Mouse (Mus musculus) heart, embryonic 13.5 days (tissue): ENCODE measurements around the gene Sertad1. TPM values are rescaled to one million over a fixed set of nuclear protein-coding genes. Genes with fewer than 3 reads are reported as not detected.

Experiments used
- ATAC-seq: fragments of 200-750 bp; cut with Nextera tagmentation; 2 replicates; pipeline ENCODE4 v1.8.0; 2017; ENCODE audit warnings: moderate TSS enrichment; ENCODE audit not compliant: insufficient number of reproducible peaks, low FRiP score, low TSS enrichment; ENCODE audit errors: extremely low read depth
- H3K27ac ChIP-seq: fragments of 300-500 bp; sonication (generic); replicated peaks from 2 replicates; pipeline ENCODE4 v1.5.1; 2015; ENCODE audit warnings: moderate library complexity, mild to moderate bottlenecking, inconsistent platforms
- H3K27me3 ChIP-seq: fragments of 300-500 bp; sonication (generic); replicated peaks from 2 replicates; pipeline ENCODE4 v1.6.1; 2015; ENCODE audit warnings: mild to moderate bottlenecking, inconsistent platforms
- H3K36me3 ChIP-seq: fragments of 300-500 bp; sonication (generic); 2 replicates; pipeline ENCODE4 v1.6.1; 2015; ENCODE audit warnings: mild to moderate bottlenecking, inconsistent platforms
- H3K4me1 ChIP-seq: fragments of 300-500 bp; sonication (generic); 2 replicates; pipeline ENCODE4 v1.6.1; 2015; ENCODE audit warnings: inconsistent platforms
- H3K4me2 ChIP-seq: fragments of 300-500 bp; sonication (generic); 2 replicates; pipeline ENCODE4 v1.6.1; 2015; ENCODE audit warnings: inconsistent platforms, mild to moderate bottlenecking, moderate library complexity
- H3K4me3 ChIP-seq: fragments of 300-500 bp; sonication (generic); 2 replicates; pipeline ENCODE4 v1.5.1; 2015; ENCODE audit warnings: moderate library complexity, mild to moderate bottlenecking, inconsistent platforms
- H3K9ac ChIP-seq: fragments of 300-500 bp; sonication (generic); 2 replicates; pipeline ENCODE4 v1.6.1; 2015; ENCODE audit warnings: inconsistent platforms, mild to moderate bottlenecking, moderate library complexity
- H3K9me3 ChIP-seq: fragments of 300-500 bp; sonication (generic); 2 replicates; pipeline ENCODE4 v1.6.1; 2016; ENCODE audit warnings: inconsistent platforms
- WGBS: fragments of 180-500 bp; shearing (Covaris S2); methylation state at CpG from one replicate; pipeline ENCODE4 v1.1.7; 2015; ENCODE audit warnings: mixed read lengths; 5-methylcytosine and 5-hydroxymethylcytosine counted together
- polyA plus RNA-seq: library from polyadenylated mRNA; unstranded; fragments of >200 nt; fragmentation: Nextera tagmentation; extraction: Ambion mirVana; gene quantifications from 2 replicates; pipeline ENCODE4 v1.2.1, GENCODE M21; 2015

Sertad1 gene
- polyA plus RNA-seq, 1 experiment from 2014 or later = 32.3 TPM

- Histone ChIP-seq H3K4me1 (peaks cover 21% of the 10 kb centered on the region), H3K9ac (peak overlapping the region; percentile 81), H3K4me2 (peak overlapping the region; percentile 67), H3K9me3 (no peaks in the 10 kb centered on the region), H3K4me3 (peak overlapping the region; percentile 60), H3K27ac (peak overlapping the region; percentile 97), H3K27me3 (no peaks in the 10 kb centered on the region), H3K36me3 (no peaks in the 10 kb centered on the region)
- WGBS = under 1% methylated on average over 53 of the region's 54 CpGs
- peak; percentile 93 for ATAC-seq
Observed at GRCm38 (mm10) chr7:27507711-27508647, 21.3 kb downstream of the Sertad1 start.

DNA sequence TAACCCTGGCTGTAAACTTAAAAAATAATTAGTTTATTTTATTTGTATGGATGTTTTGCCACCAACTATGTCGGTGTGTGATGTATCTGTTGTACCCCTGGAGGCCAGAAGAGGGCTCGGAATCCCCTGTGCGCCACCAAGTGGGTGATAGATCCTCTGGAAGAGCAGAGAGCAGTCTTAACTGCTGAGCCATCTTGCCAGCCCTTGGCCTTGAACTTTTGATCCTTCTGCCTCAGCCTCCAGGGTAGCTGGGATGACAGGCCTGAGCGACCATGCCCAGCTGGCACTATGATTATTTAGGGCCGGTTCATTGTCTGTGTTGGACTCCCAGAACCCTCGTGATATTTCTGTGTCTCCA is 21.9 kb downstream of the Sertad1 start:
- ATAC-seq = peak; percentile 53; the same call in 1 of the 2 replicates
- H3K9ac ChIP-seq = peak overlapping the region; percentile 74
- peaks cover 19% of the 10 kb centered on the region for H3K4me1 ChIP-seq
- H3K9me3 ChIP-seq = no peaks in the 10 kb centered on the region
- peak overlapping the region; percentile 60 for H3K4me3 ChIP-seq
- H3K4me2 ChIP-seq = peak overlapping the region; percentile 67
- no peaks in the 10 kb centered on the region for H3K36me3 ChIP-seq
- H3K27me3 ChIP-seq = no peaks in the 10 kb centered on the region
- peak overlapping the region; percentile 97 for H3K27ac ChIP-seq
- WGBS = 23% methylated on average over 6 of the region's 6 CpGs

DNA sequence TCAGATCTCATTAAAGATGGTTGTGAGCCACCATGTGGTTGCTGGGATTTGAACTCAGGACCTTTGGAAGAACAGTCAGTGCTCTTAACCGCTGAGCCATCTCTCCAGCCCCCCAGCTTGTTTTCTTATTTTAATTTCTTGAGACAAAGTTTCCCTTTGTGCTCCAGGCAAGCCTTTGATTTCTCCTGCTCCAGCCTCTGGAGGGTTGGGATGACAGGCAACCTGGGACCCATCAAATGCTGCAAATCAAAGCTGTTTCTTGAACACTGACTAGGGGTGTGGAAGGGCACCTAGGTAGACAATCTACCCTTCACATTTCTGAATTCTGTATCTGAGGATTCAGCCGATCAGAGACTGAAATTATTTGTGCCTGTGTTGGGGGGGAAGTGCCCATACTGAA is 24.1 kb downstream of the Sertad1 start:
- ATAC-seq = no peak
- Histone ChIP-seq H3K27ac (no peak overlapping the region), H3K9ac (no peak overlapping the region), H3K4me2 (no peak overlapping the region), H3K36me3 (no peaks in the 10 kb centered on the region; the same call in 1 of the 2 replicates), H3K4me3 (no peak overlapping the region), H3K27me3 (no peaks in the 10 kb centered on the region), H3K9me3 (no peaks in the 10 kb centered on the region), H3K4me1 (peaks cover 19% of the 10 kb centered on the region)
- 83% methylated on average over 2 of the region's 2 CpGs for WGBS

DNA sequence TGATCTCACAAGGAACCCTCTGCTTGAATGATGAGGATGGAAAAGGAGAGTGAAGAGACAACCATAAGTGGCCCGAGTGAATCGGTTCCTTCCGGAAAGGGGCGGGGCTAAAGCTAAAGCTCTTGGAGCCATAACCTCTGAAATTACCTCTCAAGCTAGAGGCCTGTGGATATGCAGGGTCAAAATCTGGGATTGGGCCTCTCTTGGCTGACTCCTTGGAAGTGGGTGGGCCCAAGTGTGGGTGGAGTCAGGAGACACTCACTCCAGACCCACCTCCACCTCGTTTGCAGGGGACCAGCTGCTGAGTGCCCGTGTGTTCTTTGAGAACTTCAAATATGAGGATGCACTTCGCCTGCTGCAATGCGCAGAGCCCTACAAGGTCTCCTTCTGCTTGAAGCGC is 28.3 kb downstream of the Sertad1 start:
- peaks cover 23% of the 10 kb centered on the region for H3K36me3 ChIP-seq
- ATAC-seq = no peak
- no peak overlapping the region for H3K27ac ChIP-seq
- no peaks in the 10 kb centered on the region for H3K9me3 ChIP-seq
- no peaks in the 10 kb centered on the region for H3K4me1 ChIP-seq
- H3K4me3 ChIP-seq = no peak overlapping the region
- H3K4me2 ChIP-seq = no peak overlapping the region
- no peak overlapping the region for H3K9ac ChIP-seq
- H3K27me3 ChIP-seq = no peaks in the 10 kb centered on the region
- WGBS = 66% methylated on average over 9 of the region's 9 CpGs

- 81% methylated on average over 9 of the region's 9 CpGs for WGBS
- no peak overlapping the region for H3K4me2 ChIP-seq
- peaks cover 25% of the 10 kb centered on the region for H3K36me3 ChIP-seq
- no peaks in the 10 kb centered on the region for H3K9me3 ChIP-seq
- H3K4me3 ChIP-seq = no peak overlapping the region
- no peak for ATAC-seq
- no peak overlapping the region for H3K27ac ChIP-seq
- no peaks in the 10 kb centered on the region for H3K4me1 ChIP-seq
- H3K27me3 ChIP-seq = no peaks in the 10 kb centered on the region
- H3K9ac ChIP-seq = no peak overlapping the region
Observed at GRCm38 (mm10) chr7:27518314-27518713, 31.6 kb downstream of the Sertad1 start.

DNA sequence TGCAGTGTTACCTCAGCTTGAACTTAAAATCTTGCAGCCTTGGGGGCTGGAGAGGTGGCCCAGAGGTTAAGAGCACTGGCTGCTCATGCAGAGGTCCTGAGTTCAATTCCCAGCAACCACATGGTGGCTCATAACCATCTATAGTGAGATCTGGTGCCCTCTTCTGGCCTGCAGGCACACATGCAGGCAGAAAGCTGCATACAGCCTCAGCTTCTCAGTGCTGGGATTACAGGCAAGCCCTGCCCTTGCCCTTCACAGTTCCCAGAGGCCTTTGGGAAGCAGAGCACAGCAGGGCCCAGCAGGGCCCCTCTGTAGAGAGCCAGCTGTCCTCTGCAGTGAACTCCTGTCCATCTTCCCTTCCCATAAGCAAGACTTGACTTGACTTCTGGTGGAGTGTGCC is 33.4 kb downstream of the Sertad1 start:
- no peak overlapping the region for H3K4me3 ChIP-seq
- H3K36me3 ChIP-seq = peaks cover 25% of the 10 kb centered on the region
- no peak overlapping the region for H3K9ac ChIP-seq
- H3K4me2 ChIP-seq = no peak overlapping the region
- ATAC-seq = no peak
- no peaks in the 10 kb centered on the region for H3K27me3 ChIP-seq
- H3K27ac ChIP-seq = no peak overlapping the region
- H3K4me1 ChIP-seq = no peaks in the 10 kb centered on the region
- H3K9me3 ChIP-seq = no peaks in the 10 kb centered on the region

DNA sequence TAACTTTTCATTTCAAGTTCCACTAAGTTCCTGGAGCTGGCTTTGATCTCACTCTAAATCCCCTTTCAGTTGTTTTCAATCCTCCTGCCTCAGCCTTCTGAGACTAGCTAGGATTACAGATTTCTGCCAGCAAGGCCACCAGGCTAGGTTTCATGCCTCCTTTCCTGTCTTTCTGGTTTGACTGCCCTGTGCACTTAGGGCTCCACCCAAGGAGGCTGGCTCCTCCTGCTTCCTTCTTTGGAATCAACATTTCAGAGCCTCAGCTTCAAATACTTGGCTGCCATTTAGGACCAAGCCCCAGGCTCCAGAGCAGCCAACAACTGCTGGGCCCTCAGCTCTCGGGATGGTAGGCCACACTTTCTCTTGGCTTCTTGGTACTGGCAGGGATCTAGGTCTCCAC is 33.9 kb downstream of the Sertad1 start:
- Histone ChIP-seq H3K4me1 (peaks cover 2% of the 10 kb centered on the region), H3K9me3 (no peaks in the 10 kb centered on the region), H3K4me2 (no peak overlapping the region), H3K4me3 (no peak overlapping the region), H3K36me3 (peaks cover 25% of the 10 kb centered on the region), H3K27ac (no peak overlapping the region), H3K27me3 (no peaks in the 10 kb centered on the region), H3K9ac (no peak overlapping the region)
- ATAC-seq = no peak
- 65% methylated on average over 1 of the region's 1 CpGs for WGBS

DNA sequence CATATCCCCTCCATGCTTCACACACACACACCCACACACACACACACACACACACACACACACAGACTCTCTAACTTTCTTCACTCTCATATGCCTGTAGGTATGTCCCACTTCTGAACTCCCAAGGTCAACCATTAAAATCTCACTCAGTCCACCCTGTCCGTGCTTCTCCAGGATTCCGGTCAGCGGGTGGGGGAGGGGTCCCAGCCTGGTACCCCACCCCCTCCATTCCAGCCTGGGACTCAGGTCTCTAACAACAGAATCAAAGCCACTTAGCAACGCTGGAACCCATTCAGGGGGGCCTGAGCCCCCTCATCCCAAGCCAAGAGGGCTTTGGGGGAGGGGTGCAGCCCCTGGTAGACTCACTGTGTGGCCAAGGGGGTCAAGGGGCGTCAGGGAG is 36.3 kb downstream of the Sertad1 start, which contains the start of gene Hipk4:
Gene Hipk4 (plus strand): TSS at position 301 of the 400 bp plus-strand sequence.
- Histone ChIP-seq H3K4me1 (peaks cover 10% of the 10 kb centered on the region), H3K4me2 (no peak within 1 kb of the TSS), H3K36me3 (peaks cover 16% of the 10 kb centered on the region), H3K9me3 (no peaks in the 10 kb centered on the region), H3K27me3 (no peaks in the 10 kb centered on the region), H3K4me3 (no peak within 1 kb of the TSS), H3K9ac (0 out of 2 replicates have a peak within 1 kb of the TSS, but pooled peaks have one; percentile 5), H3K27ac (no peak within 1 kb of the TSS)
- WGBS = 49% methylated on average over 5 of the region's 5 CpGs
- no peak for ATAC-seq

GRCm38 (mm10) chr7:27523805-27524204 is 37.1 kb downstream of the Sertad1 start:
- Histone ChIP-seq H3K4me3 (no peak overlapping the region), H3K27ac (no peak overlapping the region), H3K9me3 (no peaks in the 10 kb centered on the region), H3K4me2 (no peak overlapping the region), H3K4me1 (peaks cover 10% of the 10 kb centered on the region), H3K9ac (no peak overlapping the region), H3K27me3 (no peaks in the 10 kb centered on the region), H3K36me3 (peaks cover 14% of the 10 kb centered on the region)
- no peak for ATAC-seq
- 89% methylated on average over 13 of the region's 13 CpGs for WGBS

GRCm38 (mm10) chr7:27526039-27526827 is 39.5 kb downstream of the Sertad1 start:
- Histone ChIP-seq H3K36me3 (peaks cover 25% of the 10 kb centered on the region), H3K4me1 (peaks cover 10% of the 10 kb centered on the region), H3K4me3 (no peak overlapping the region), H3K9ac (peak overlapping the region; percentile 4; the same call in 1 of the 2 replicates), H3K9me3 (no peaks in the 10 kb centered on the region), H3K4me2 (peak overlapping the region; percentile 28; the same call in 1 of the 2 replicates), H3K27me3 (no peaks in the 10 kb centered on the region), H3K27ac (0 out of 2 replicates have a peak overlapping the region, but pooled peaks have one; percentile 4)
- 20% methylated on average over 10 of the region's 10 CpGs for WGBS
- no peak; the same call in 1 of the 2 replicates for ATAC-seq

DNA sequence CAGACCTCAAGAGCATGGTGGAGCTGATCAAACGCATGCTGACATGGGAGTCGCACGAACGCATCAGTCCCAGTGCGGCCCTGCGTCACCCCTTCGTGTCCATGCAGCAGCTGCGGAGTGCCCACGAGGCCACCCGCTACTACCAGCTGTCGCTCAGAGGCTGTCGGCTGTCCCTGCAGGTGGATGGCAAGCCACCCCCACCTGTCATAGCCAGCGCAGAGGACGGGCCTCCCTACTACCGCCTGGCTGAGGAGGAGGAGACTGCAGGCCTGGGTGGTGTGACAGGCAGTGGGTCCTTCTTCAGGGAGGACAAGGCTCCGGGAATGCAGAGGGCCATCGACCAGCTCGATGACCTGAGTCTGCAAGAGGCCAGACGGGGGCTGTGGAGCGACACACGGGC is 42.4 kb downstream of the Sertad1 start:
- Histone ChIP-seq H3K9me3 (no peaks in the 10 kb centered on the region), H3K9ac (0 out of 2 replicates have a peak overlapping the region, but pooled peaks have one; percentile 28), H3K4me2 (no peak overlapping the region), H3K4me3 (no peak overlapping the region), H3K27me3 (no peaks in the 10 kb centered on the region), H3K4me1 (peaks cover 10% of the 10 kb centered on the region), H3K27ac (no peak overlapping the region), H3K36me3 (peaks cover 49% of the 10 kb centered on the region)
- WGBS = 71% methylated on average over 21 of the region's 21 CpGs
- ATAC-seq = no peak
